Mouse (Mus musculus): ENCODE measurements around the gene Gpr157.

Gpr157 gene

GRCm38 (mm10) chr4:150110373-150110772 is 23.2 kb downstream of the Gpr157 start:
- DNase-seq (ENCODE audit: low spot score): no peak

- peak; percentile 54 for DNase-seq (ENCODE audit: low spot score)
Observed at GRCm38 (mm10) chr4:150112867-150113266, 25.7 kb downstream of the Gpr157 start.

- DNase-seq (ENCODE audit: low spot score): no peak
Observed at GRCm38 (mm10) chr4:150114505-150115061, 27.4 kb downstream of the Gpr157 start.

DNA sequence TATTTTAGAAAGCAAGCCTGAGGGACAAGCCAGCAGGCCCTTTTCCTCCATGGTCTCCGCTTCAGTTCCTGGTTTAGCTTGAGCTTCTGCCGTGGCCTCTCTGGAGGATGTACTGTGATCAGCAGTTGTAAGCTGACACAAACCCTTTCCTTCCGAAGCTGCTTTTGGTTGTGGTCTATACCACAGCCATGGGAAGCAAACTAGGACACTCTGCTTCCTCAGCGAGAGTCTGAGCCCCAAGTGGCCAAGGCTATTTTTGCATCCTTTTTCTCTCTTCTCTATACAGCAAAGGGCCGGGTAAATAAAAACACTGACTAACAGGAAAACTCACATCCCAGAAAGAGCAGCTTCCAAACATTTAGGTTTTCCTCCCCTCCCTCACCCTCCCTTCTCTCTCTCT is 30.1 kb downstream of the Gpr157 start:
- DNase-seq (ENCODE audit: low spot score): no peak

- no peak for DNase-seq (ENCODE audit: low spot score)
Observed at GRCm38 (mm10) chr4:150118163-150118562, 31.0 kb downstream of the Gpr157 start.

DNA sequence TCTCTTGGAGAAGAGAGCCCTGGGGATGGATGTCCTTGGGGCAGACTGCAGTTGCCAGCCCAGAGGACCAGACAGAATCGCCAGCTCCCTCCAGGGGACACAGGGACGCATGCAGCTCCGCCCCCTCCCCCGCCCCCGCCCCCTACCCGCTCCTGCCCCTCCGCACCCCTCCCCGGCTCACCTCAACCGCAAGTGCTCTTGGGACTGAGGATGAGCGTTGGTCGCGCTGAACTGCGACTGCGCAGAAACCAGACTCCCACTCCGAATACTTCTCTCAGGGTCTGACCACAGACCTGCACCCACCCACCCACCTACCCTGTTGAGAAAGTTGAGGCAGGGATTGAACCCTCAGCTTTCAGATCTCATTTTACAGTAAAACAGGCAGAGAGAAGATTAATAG is 31.9 kb downstream of the Gpr157 start, which contains the start of gene Slc2a5:
Slc2a5 (plus strand) TSS at position 229 of the 400 bp plus-strand sequence.
- no peak for DNase-seq (ENCODE audit: low spot score)

GRCm38 (mm10) chr4:150119640-150120039 is 32.5 kb downstream of the Gpr157 start:
- no peak for DNase-seq (ENCODE audit: low spot score)

DNA sequence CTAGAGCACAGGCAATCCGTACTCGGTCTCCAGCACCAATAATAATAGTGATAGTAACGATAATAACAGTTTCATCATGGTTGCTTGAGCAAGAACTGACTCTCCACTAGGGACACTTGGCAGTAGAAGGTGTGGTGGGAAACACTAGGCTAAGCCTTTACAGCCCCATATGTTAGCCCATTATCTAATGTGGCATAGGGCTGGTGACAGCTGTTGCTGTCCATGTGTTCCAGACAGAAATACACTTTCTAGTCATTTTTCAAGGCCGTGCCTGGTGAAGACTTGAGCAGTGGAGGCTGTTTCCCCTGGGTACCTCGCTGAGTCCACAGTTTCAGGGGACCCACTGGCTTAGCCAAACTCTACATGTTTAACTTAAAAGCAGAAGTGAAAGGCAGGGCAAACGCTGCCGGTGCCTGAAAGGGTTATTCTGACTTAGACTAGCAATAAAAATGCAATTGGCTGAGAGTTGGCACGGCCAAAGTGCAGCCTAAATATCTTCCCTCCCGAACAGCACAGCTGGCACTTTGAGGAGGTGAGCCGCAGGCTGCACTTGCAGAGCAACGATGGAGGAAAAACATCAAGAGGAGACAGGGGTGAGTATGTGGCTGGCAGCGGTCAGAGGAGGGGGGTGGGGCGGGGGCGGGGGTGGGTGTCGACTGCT is 33.1 kb downstream of the Gpr157 start:
- no peak for DNase-seq (ENCODE audit: low spot score)

GRCm38 (mm10) chr4:150121430-150121829 is 34.3 kb downstream of the Gpr157 start:
- no peak for DNase-seq (ENCODE audit: low spot score)

- DNase-seq (ENCODE audit: low spot score): no peak
Observed at GRCm38 (mm10) chr4:150122476-150122875, 35.3 kb downstream of the Gpr157 start.

- DNase-seq (ENCODE audit: low spot score): no peak
Observed at GRCm38 (mm10) chr4:150126373-150126772, 39.2 kb downstream of the Gpr157 start.

DNA sequence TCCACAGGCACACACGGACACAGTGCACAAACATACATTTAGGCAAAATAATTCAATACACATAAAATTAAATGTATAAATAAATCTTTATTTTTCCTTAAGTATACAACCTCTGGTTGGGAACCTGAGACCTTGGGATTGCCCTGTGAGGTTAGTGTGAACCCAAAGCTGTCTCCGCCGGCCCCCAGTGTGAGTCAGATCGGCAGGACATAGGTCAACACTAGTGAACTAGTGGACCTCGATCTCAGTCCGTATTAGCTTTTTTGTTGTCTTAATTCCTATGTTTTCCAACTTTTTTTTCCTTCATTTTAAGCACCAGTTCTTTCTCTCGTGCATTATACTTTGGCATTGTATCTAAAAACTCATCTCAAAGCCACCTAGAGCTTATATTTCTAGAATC is 40.7 kb downstream of the Gpr157 start:
- no peak for DNase-seq (ENCODE audit: low spot score)

DNA sequence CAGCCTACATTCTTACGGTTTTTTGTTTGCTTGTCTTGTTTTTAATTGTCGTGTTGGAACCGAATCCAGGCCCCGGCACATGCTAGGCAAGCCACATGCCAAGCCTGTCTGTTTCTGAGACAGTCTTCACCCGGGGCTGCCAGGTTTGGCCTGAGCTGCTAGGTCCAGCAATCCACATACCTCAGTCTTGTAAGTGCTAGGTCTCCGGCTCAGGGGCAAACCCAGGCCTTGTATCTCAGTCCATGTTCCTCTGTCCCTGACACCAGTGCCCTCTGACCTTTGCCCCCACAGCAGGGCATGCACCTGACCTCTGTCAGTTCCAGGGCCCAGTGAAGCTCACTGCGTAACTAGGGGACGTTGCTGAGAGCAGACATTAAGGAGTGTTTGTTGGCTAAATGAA is 41.4 kb downstream of the Gpr157 start:
- DNase-seq (ENCODE audit: low spot score): no peak

DNA sequence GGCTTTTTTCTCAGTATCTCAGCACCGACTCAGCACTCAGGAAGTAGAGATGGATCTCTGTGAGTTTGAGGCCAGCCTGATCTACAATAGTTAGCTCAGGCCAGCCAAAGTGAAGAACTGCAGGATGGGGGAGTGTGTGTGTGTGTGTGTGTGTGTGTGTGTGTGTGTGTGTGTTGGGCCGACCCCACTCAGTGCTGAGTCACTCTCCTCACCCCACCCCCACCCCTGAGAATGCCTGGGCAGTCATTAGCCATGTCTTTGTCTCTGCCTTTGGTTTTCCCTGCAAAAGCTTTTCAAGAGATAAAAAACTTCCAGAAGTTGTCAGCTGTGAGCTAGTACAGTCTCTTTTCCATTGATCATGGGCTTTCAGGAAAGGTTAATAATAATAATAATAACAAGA is 43.5 kb downstream of the Gpr157 start:
- no peak for DNase-seq (ENCODE audit: low spot score)

DNA sequence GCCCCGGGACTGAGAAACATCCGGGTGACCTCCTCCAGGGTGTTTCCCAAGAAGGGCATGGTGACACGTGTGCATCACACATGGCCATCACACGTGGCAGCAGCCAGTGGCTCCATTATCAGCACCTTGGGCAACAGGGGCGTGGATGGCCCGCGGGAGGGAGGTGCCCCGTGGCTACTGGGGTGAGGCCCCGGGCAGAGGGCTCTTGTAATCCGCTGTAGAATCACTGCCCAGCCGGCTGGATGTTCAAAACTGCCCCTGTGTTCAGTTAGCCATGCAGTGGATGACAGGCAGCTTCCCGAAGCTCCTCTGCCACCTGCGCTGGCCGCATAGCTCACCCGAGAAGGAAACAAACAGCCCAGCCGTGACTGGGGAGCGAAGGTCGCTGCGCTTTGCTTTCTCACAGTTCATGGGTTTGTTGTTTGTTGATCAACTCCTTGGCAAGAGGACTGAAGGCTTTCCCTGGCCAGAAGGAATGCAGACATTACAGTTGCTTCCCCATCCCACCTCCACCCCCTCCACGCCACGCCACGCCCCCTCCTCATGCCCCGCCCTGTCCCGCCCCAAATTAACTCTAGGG is 45.6 kb downstream of the Gpr157 start:
- DNase-seq (ENCODE audit: low spot score): peak; percentile 28

GRCm38 (mm10) chr4:150135254-150135653 is 48.1 kb downstream of the Gpr157 start:
- no peak for DNase-seq (ENCODE audit: low spot score)

DNA sequence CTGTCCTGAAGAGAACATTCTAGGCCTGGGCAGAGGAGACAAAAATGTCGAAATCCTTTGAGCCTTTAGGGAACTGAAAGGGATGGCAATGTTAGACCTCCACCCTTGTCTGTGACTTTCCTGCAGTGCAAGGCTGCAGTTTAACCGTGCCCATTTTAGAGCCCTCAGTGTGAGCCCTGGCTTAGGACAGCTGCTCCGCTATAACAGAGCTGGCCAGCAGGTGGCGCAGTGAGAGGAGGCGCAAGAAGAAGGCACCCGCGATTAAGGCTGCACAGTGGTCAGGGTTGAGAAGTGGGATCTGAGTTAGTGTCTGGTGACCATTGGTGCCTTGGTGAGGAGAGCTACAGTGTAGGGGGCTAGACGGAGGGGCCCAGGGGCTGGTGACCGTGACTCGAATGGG is 49.5 kb downstream of the Gpr157 start:
- DNase-seq (ENCODE audit: low spot score): peak; percentile 53

GRCm38 (mm10) chr4:150137368-150138083 is 50.4 kb downstream of the Gpr157 start:
- no peak for DNase-seq (ENCODE audit: low spot score)

GRCm38 (mm10) chr4:150138084-150138543 is 50.9 kb downstream of the Gpr157 start:
- DNase-seq (ENCODE audit: low spot score): peak; percentile 61

GRCm38 (mm10) chr4:150139090-150139489 is 51.9 kb downstream of the Gpr157 start:
- no peak for DNase-seq (ENCODE audit: low spot score)

DNA sequence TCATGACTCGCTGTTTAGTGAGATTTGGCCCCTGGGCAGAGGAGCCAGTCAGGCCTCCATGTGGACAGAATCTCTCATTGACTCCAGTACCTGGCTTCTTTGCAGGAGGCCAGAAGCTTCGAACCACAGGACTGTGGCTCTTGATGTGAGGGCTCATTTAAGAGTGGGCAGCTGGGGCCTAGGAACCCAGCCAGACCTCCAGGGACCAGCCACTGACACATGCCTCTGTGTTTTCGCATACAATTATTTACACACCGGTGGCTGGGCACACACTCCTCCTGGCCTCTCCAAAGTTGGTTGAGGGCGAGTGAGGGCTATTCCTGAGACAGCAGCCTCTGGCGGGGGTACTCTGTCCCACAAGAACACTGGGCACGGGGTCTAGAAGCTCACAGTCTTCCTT is 53.2 kb downstream of the Gpr157 start:
- DNase-seq (ENCODE audit: low spot score): no peak

DNA sequence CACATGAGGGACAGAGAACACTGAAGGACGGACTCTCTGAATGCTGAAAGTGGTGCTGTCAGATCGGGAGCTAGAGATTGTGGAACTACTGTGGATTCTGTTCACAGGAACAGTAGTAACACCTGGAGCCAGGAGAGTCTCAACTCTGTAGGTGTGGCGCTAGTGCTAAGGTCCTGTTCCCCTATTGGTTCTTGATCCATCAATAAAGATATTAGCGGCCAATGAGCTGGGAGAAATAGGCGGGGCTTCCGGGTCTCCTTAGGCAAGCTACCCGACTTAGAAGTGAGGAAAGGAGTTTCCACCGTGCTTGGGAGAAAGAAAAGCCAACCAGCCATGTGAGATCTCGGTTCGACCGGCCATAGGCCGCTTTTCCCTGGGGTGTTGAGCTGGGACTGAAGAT is 57.1 kb downstream of the Gpr157 start:
- DNase-seq (ENCODE audit: low spot score): no peak

- no peak for DNase-seq (ENCODE audit: low spot score)
Observed at GRCm38 (mm10) chr4:150146286-150146685, 59.1 kb downstream of the Gpr157 start.

Measured in lung, postnatal 25 days (tissue).